Comparison of ENCODE assay signal across 18 mouse cellular contexts in genomic region chr3:98050492-98051406, GRCm38 (mm10). TPM values are rescaled to one million over a fixed set of nuclear protein-coding genes. Genes with fewer than 3 reads are reported as not detected.
DNase-seq lines count a peak whose midpoint lies in the region; ATAC-seq and TF ChIP-seq lines count a peak whose summit lies in the region.
"Had no signal": no experiment of that assay in that cellular context is flagged by ENCODE, and none has a peak within 500 bp of the region (broad histone marks: within the 10 kb centered on the region; RNA-seq: fewer than 3 reads in every experiment).

No protein-coding gene starts in this region.

- H3K4me1 ChIP-seq in forebrain, embryonic 10.5 days, result peaks cover 84% of the 10 kb centered on the region
- peaks cover 51% of the 10 kb centered on the region for H3K4me1 ChIP-seq in forebrain, embryonic 15.5 days
- H3K4me1 ChIP-seq in kidney, postnatal 0 days (replicated peaks; ENCODE audit: insufficient read depth, low read length), result peaks cover 52% of the 10 kb centered on the region
- peaks cover 48% of the 10 kb centered on the region for H3K4me1 ChIP-seq in embryonic facial prominence, embryonic 14.5 days (ENCODE audit: control insufficient read depth, insufficient read depth, low read length)
- 0 out of 2 replicates have a peak, but pooled peaks cover 10% of the 10 kb centered on the region for H3K4me1 ChIP-seq in midbrain, embryonic 14.5 days (ENCODE audit: control insufficient read depth, insufficient read depth, low read length)

- peaks cover 14% of the 10 kb centered on the region for H3K36me3 ChIP-seq in forebrain, embryonic 10.5 days (replicated peaks)
- no peaks in the 10 kb centered on the region for H3K36me3 ChIP-seq in forebrain, embryonic 15.5 days
- 0 out of 2 replicates have a peak, but pooled peaks cover 3% of the 10 kb centered on the region for H3K36me3 ChIP-seq in kidney, postnatal 0 days (ENCODE audit: insufficient read depth, low read length)
- 0 out of 2 replicates have a peak, but pooled peaks cover 6% of the 10 kb centered on the region for H3K36me3 ChIP-seq in embryonic facial prominence, embryonic 14.5 days (ENCODE audit: control insufficient read depth, insufficient read depth, low read length)
- H3K36me3 ChIP-seq in midbrain, embryonic 14.5 days (ENCODE audit: control insufficient read depth, insufficient read depth, low read length), result no peaks in the 10 kb centered on the region
- H3K36me3 ChIP-seq: neural tube, embryonic 12.5 days had no signal

- 63% methylated on average over 14 of the region's 14 CpGs for whole genome bisulfite sequencing in forebrain, embryonic 10.5 days
- 34% methylated on average over 14 of the region's 14 CpGs for WGBS in forebrain, embryonic 15.5 days
- WGBS in kidney, postnatal 0 days, result 48% methylated on average over 14 of the region's 14 CpGs
- 59% methylated on average over 14 of the region's 14 CpGs for WGBS in embryonic facial prominence, embryonic 14.5 days
- 38% methylated on average over 14 of the region's 14 CpGs for WGBS in midbrain, embryonic 14.5 days

- no peak overlapping the region for H3K9ac ChIP-seq in forebrain, embryonic 15.5 days (replicated peaks)
- H3K9ac ChIP-seq in kidney, postnatal 0 days (ENCODE audit: low read depth, low read length), result no peak overlapping the region
- H3K9ac ChIP-seq in embryonic facial prominence, embryonic 14.5 days (ENCODE audit: low read depth, low read length), result no peak overlapping the region
- no peak overlapping the region for H3K9ac ChIP-seq in midbrain, embryonic 14.5 days (replicated peaks; ENCODE audit: low read length)
- H3K9ac ChIP-seq: liver, embryonic 14.5 days; neural tube, embryonic 12.5 days had no signal

- no peak for DNase-seq in forebrain, embryonic 10.5 days (ENCODE audit: extremely low spot score, low spot score)
- DNase-seq in kidney, postnatal 0 days (ENCODE audit: low spot score), result no peak
- no peak for DNase-seq in kidney, postnatal 36 days
- DNase-seq in embryonic facial prominence, embryonic 14.5 days (ENCODE audit: low spot score), result no peak
- DNase-seq in midbrain, embryonic 14.5 days, result no peak
- no peak for DNase-seq in heart, postnatal 36 days
- DNase-seq in T-cell, adult 2 months (ENCODE audit: low spot score), result no peak
- DNase-seq: cerebellum, postnatal 10 days; heart, adult 18-20 months; heart, postnatal 14 days; kidney, adult 18-20 months; layer of hippocampus, adult 9-11 months; thymus, adult 18-20 months had no signal

- intact Hi-C loops in heart, postnatal 36 days (cut with DNase I), result no loop called here

- H3K27me3 ChIP-seq in forebrain, embryonic 10.5 days (ENCODE audit: poor library complexity, severe bottlenecking), result no peaks in the 10 kb centered on the region
- no peaks in the 10 kb centered on the region for H3K27me3 ChIP-seq in forebrain, embryonic 15.5 days
- no peaks in the 10 kb centered on the region for H3K27me3 ChIP-seq in kidney, postnatal 0 days (ENCODE audit: insufficient read depth, low read length)
- no peaks in the 10 kb centered on the region for H3K27me3 ChIP-seq in embryonic facial prominence, embryonic 14.5 days (replicated peaks; ENCODE audit: control insufficient read depth, insufficient read depth, low read length)
- no peaks in the 10 kb centered on the region for H3K27me3 ChIP-seq in midbrain, embryonic 14.5 days (ENCODE audit: control insufficient read depth, insufficient read depth, low read length)
- H3K27me3 ChIP-seq: megakaryocyte, embryonic 14.5 days; neural tube, embryonic 12.5 days had no signal

- ATAC-seq in forebrain, embryonic 15.5 days (replicated peaks), result no peak
- peak; percentile 61 for ATAC-seq in kidney, postnatal 0 days (replicated peaks; ENCODE audit: low FRiP score, low read depth)
- ATAC-seq in embryonic facial prominence, embryonic 14.5 days (ENCODE audit: low read depth), result peak; percentile 39; the same call in 1 of the 2 replicates
- ATAC-seq in midbrain, embryonic 14.5 days (ENCODE audit: low FRiP score, low TSS enrichment), result 0 out of 2 replicates have a peak, but pooled peaks have one; percentile 24

- no peak overlapping the region for H3K4me3 ChIP-seq in forebrain, embryonic 10.5 days
- no peak overlapping the region for H3K4me3 ChIP-seq in forebrain, embryonic 15.5 days
- H3K4me3 ChIP-seq in kidney, postnatal 0 days (replicated peaks; ENCODE audit: low read depth, low read length), result no peak overlapping the region
- H3K4me3 ChIP-seq in embryonic facial prominence, embryonic 14.5 days (ENCODE audit: low read depth, low read length), result no peak overlapping the region
- no peak overlapping the region for H3K4me3 ChIP-seq in midbrain, embryonic 14.5 days (replicated peaks; ENCODE audit: low read depth, low read length)
- H3K4me3 ChIP-seq: limb, embryonic 10.5 days; megakaryocyte, embryonic 14.5 days; neural tube, embryonic 12.5 days had no signal

- no peaks in the 10 kb centered on the region for H3K9me3 ChIP-seq in forebrain, embryonic 10.5 days
- no peaks in the 10 kb centered on the region for H3K9me3 ChIP-seq in forebrain, embryonic 15.5 days
- H3K9me3 ChIP-seq in kidney, postnatal 0 days (replicated peaks; ENCODE audit: low read length), result no peaks in the 10 kb centered on the region
- H3K9me3 ChIP-seq in embryonic facial prominence, embryonic 14.5 days (ENCODE audit: control insufficient read depth, low read length), result no peaks in the 10 kb centered on the region
- H3K9me3 ChIP-seq in midbrain, embryonic 14.5 days (ENCODE audit: control insufficient read depth, low read length), result no peaks in the 10 kb centered on the region
- H3K9me3 ChIP-seq: limb, embryonic 10.5 days; megakaryocyte, embryonic 14.5 days; neural tube, embryonic 12.5 days had no signal

- H3K27ac ChIP-seq in forebrain, embryonic 10.5 days, result peak overlapping the region; percentile 32; the same call in 1 of the 2 replicates
- H3K27ac ChIP-seq in forebrain, embryonic 15.5 days (replicated peaks), result no peak overlapping the region
- peak overlapping the region; percentile 71; the same call in 1 of the 2 replicates for H3K27ac ChIP-seq in kidney, postnatal 0 days
- H3K27ac ChIP-seq in embryonic facial prominence, embryonic 14.5 days (replicated peaks; ENCODE audit: low read depth, low read length), result no peak overlapping the region
- no peak overlapping the region for H3K27ac ChIP-seq in midbrain, embryonic 14.5 days (replicated peaks; ENCODE audit: low read depth, low read length)
- H3K27ac ChIP-seq: liver, embryonic 14.5 days; neural tube, embryonic 12.5 days had no signal

- no peak overlapping the region for H3K4me2 ChIP-seq in forebrain, embryonic 15.5 days (replicated peaks)
- H3K4me2 ChIP-seq in kidney, postnatal 0 days (ENCODE audit: low read length), result no peak overlapping the region
- no peak overlapping the region for H3K4me2 ChIP-seq in embryonic facial prominence, embryonic 14.5 days (ENCODE audit: low read depth, low read length)
- no peak overlapping the region for H3K4me2 ChIP-seq in midbrain, embryonic 14.5 days (ENCODE audit: low read length)
- H3K4me2 ChIP-seq: neural tube, embryonic 12.5 days had no signal

- no peak for TF ChIP-seq CTCF in kidney, postnatal 0 days (IDR thresholded peaks at IDR 0.05; ENCODE audit: low read depth)

RNA-seq across cellular contexts. Expression of gene Notch2, which starts 37.4 kb away (rescaled TPM):
- polyA plus RNA-seq in forebrain, embryonic 10.5 days (2016; fragmentation: Nextera tagmentation; extraction: Ambion mirVana), result 19.1 and 21.2 TPM in 2 replicates
- polyA plus RNA-seq in forebrain, embryonic 15.5 days (2015; fragmentation: Nextera tagmentation; extraction: Ambion mirVana), result 17.8 and 18.9 TPM in 2 replicates
- polyA plus RNA-seq in kidney, postnatal 0 days (2015; fragmentation: Nextera tagmentation; extraction: Ambion mirVana), result 25.2 and 26.0 TPM in 2 replicates
- 35.6 and 39.3 TPM in 2 replicates for polyA plus RNA-seq in embryonic facial prominence, embryonic 14.5 days (2014; fragmentation: Nextera tagmentation; extraction: Ambion mirVana)
- polyA plus RNA-seq in midbrain, embryonic 14.5 days (2014; fragmentation: Nextera tagmentation; extraction: Ambion mirVana), result 5.2 and 10.8 TPM in 2 replicates
- 10 to 100 TPM; 16.7 to 17.8 TPM for total RNA-seq in heart, postnatal 36 days (2021)

Comparison
In these comparisons a context has a peak if more than half of its experiments do, and no peak if none do; other contexts are left out.
1. H3K27ac ChIP-seq: peak in forebrain, embryonic 10.5 days (single experiment) and kidney, postnatal 0 days (single experiment); none in forebrain, embryonic 15.5 days (single experiment), embryonic facial prominence, embryonic 14.5 days (single experiment) and midbrain, embryonic 14.5 days (single experiment).